Mouse (Mus musculus) cerebellum, postnatal 10 days (tissue): Measurements from ENCODE around the gene H2-D1.
"Not testable (repeated sequence)": the region's sequence is repeated elsewhere in the genome, so short reads cannot be mapped to it uniquely, and the experiment has no call there.

Source experiments
- DNase-seq, 2 experiments: peaks; one replicate each; pipeline ENCODE4 v3.0.0; 2021; ENCODE audit warnings: mixed read lengths in 2 of 2

H2-D1 gene

DNA sequence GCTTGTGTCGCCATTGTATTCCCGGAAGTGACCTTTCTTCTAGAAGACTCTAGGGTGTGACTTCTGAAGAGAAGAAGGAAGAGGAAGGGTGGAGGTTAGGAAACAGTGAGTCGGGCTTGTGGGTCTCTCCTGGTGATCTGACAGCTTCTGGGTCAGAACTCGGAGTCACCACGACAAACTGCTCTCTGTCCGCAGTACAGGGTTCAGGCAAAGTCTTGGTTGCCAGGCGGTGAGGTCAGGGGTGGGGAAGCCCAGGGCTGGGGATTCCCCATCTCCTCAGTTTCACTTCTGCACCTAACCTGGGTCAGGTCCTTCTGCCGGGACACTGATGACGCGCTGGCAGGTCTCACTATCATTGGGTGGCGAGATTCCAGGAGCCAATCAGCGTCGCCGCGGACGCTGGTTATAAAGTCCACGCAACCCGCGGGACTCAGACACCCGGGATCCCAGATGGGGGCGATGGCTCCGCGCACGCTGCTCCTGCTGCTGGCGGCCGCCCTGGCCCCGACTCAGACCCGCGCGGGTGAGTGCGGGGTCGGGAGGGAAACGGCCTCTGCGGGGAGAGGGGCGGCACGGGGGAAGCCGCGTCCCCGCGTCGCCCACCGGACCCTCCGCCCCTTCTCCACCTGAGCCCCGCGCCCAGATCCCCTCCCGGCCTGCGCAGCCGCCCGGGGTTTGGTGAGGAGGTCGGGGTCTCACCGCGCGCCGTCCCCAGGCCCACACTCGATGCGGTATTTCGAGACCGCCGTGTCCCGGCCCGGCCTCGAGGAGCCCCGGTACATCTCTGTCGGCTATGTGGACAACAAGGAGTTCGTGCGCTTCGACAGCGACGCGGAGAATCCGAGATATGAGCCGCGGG lies at the start of gene H2-D1:
H2-D1 (plus strand) TSS at position 67 of the 859 bp plus-strand sequence.
- DNase-seq, result peak; percentile 100

DNA sequence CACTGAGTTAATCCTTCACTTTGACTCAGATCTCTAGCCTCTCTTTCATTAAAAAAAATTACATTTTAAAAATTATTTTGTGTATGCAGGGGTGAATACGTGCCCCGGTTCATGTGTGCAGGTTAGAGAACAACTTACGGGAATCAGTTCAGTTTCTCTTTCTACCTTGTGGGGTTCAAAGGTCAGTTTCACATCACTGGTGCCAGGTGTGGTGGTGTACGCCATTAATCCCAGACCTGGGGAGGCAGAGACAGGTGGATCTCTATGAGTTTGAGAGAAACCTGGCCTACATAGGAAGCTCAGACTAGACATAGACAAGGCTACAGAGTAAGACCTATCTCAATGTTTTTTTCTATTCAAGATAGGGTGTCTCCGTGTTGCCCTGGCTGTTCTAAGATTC lies 49.5 kb upstream of the H2-D1 start:
- no peak for DNase-seq

DNA sequence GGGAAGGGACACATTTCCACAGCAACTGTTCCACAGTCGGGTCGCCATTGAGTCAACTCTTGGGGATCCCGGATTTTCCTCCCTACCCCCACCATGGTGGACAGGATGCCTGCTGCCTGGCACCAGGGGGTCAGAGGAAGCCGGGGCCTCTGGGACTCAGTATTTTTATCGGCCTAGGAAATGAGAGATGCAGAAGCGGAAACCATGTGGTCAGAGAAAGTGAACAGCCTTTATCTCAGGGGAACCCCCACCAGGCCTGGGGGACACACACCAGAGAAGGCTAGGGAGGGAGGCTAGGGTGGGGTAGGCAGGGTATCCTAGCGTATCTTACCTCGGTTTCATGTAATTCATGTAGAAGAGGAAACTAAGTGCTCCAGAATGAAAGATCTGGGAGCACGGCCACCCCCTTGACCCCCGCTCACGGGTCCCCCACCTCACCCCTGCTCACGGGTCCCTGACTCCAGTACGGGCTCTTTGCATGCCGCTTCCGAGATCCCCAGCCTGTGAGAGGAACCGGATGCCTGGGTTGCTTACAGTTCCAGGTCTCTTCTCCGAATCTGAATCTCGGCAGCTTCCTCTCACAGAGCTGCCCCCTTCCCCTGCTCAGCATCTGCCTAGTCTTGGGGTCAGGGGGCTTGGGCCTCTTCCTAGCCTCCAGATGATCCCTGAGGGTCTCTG lies 43.9 kb upstream of the H2-D1 start:
- no peak for DNase-seq

DNA sequence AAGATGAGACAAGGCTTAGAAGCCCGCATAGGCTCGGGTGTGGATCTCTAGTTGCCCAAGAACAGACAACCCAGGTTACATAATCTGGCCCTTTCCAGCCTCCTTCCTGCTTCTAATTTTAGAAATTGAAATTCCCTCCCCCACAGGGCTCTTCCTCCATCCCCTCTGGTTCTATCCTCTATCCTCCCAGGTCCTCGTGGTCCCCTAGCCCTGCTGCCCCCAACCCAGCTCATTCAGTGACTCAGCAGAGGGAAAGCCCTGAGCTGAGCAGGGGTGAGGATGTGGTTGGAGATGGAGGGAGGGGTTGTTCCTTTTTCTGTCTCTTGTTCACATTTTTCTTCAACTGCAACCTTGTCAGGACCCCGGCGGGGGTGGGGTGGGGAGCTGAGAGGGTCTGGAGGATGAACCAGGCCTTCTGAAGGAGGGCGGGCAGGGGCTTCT lies 42.9 kb upstream of the H2-D1 start:
- DNase-seq, result no peak

DNA sequence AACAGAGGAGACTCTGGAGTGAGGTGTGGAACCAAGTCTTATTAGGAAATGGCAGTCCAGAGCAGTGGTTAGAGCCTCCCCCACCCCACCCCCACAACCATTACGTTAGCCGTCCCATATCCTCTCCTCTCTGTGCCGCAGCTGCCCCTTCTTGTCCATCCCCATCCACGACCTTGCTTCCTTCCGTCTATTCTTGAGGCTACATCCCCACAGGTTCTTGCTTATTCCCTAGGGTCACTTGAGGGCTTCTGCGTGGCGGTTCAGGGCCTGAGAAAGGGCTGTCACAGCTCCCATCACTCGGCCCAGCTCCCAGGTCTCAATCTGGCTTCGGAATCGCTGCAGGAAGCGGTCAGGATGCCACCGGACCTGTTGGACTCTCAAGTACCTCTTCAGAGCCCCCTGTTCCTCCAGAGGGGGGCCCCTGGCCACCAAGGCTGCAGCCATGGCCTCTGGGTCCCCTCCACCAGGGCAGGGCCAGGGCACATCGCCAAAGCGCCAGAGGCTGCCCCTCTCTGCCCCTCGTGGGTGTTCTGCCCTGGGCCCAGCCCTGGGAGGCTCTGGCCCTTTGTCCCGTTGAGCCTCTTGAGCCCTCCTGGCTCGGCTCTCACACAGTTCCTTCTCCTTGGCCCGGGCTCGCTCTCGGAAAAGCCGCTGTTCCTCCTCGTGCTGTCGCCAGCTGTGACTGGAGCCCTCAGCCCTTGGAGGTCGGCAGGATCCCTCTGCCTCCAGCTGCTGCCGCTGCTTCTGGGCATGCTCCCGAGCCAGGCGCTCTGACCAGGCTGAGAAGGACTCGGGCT lies 42.2 kb upstream of the H2-D1 start, which contains the start of gene Gm16181:
Gm16181 (plus strand) TSS at position 679 of the 797 bp plus-strand sequence.
- DNase-seq, result no peak

DNA sequence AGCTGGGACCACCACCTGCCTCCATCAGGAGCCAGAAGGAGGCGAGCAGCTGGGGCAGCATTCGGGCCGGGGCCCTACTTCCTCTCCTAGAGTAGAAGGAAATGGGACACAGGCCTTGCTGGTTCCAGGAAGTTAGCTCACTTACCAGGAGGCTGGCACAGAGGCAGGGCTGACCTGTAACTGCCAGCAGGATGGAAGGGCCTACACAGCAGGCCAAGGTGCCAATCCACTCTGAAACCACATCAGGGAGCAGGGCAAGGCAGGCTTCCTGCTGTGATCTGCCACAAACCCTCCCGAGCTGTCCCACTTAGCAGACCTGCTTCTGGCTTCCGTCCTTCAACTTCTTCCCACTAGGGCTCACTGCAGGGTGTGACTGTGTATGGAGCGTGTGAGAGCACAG lies 40.2 kb upstream of the H2-D1 start:
- DNase-seq, result no peak

DNA sequence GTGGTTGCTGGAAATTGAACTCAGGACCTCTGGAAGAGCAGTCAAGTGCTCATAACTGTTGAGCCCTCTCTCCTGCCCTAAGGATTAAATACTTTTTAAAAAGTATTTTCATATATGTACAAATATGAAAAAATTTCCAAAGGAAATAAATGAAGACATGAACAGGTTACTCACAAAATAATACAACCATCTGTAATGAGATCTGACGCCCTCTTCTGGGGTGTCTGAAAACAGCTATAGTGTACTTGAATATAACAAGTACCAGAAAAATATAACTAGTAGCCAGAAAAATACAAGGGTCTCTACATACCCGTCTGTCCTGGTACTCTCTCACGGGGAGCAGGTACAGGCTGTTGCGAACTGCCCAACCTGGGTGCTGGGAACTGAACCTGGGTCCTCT lies 37.9 kb upstream of the H2-D1 start:
- DNase-seq, result no peak

DNA sequence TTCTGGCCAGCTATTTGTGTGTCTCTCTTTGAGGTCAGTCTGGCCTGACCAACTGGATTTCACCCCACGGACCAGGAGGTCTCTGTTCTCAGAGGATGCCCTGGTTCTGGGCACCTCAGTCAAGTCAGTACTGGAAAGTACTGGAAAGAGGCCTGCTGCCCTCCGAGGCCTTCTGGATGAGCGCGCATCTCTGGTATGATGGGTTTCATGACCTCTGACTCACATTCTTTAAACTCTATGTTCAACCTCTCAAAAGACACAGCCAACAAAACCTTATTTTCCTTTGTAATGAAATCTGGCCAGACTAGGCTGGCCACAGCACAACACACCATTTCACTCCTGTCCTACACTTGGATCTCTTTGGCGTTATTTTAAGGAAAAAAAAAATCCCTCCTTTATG lies 37.1 kb upstream of the H2-D1 start:
- no peak for DNase-seq

DNA sequence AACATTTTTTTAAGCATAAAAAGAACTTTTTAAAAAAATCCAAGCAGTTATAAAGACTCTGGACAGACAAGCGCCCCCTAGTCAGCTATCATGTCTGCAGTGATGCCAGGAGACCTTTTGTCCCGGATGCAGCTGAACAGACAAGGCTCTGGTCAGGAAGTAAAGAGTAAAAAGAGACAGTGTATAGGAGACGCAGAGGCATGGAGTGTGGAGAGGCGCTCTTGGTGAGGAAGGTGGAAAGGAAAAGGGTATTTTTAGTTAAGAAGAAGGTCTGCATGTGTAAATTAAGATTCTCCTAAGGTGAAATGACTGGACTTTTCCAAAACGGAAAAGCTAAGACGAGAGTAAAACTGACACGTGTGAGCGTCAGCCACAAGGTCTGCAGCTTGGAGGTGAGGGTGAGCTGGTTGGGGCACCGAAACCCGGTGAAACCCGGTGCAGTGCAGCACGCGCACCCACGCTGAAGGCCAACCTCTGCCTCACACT lies 35.9 kb upstream of the H2-D1 start:
- no peak for DNase-seq

DNA sequence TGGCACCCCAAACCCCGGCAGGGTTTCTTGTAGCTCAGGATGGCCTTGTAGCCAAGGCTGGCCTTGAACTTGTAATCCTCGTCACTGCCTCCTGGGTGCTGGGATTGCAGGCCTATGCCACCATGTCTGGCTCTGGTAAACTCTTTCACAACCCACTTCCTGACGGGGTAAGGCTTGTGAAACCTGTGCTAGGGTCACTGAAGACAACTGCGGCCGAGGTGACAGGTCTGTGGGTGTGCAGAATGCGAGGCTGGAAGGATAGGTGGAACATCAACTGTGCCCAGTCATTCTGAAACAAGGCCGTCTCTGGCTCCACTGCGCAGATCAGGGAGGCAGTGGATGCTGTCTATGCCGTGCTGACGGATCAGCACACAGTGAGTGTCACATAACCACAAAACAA lies 31.5 kb upstream of the H2-D1 start:
- DNase-seq, result no peak

DNA sequence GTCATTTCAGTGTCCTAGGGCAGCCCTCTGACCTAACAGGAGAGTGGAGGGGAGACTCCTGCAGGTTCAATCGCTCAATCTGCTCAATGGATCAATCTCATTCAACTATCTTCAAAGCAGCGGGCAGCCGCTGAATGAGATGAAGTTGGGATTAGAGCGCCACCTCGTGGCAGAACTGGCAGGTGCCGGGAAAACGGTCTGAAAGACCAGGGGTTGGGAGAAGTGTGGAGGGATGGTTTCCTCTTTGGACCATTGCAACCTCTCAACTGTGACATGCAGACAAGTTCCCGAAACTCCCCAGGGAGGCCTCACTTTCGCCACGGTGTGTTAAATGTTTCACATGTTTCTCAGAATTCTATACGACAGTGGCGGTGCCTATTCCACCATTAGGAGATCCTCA lies 30.5 kb upstream of the H2-D1 start:
- peak; percentile 92 to 96 for DNase-seq

DNA sequence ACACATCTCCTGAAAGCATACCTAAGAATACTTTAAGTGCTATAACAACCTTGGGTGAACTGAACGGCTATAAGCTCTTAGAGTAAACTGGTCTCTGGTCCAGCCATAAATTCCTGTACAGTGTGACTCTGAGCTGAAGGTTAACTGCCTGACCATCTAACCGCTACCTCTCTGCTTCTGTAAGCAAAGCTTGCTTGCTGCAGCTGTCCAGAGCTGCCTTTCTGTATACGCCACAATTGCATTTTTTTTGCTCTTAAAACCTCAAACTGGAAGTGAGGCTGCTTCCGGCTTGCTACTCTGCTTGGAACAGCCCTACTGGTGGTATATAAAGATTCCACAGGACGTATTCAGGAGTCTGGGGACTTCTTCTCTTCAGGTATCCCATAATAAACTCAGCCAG lies 29.9 kb upstream of the H2-D1 start:
- DNase-seq, result no peak

DNA sequence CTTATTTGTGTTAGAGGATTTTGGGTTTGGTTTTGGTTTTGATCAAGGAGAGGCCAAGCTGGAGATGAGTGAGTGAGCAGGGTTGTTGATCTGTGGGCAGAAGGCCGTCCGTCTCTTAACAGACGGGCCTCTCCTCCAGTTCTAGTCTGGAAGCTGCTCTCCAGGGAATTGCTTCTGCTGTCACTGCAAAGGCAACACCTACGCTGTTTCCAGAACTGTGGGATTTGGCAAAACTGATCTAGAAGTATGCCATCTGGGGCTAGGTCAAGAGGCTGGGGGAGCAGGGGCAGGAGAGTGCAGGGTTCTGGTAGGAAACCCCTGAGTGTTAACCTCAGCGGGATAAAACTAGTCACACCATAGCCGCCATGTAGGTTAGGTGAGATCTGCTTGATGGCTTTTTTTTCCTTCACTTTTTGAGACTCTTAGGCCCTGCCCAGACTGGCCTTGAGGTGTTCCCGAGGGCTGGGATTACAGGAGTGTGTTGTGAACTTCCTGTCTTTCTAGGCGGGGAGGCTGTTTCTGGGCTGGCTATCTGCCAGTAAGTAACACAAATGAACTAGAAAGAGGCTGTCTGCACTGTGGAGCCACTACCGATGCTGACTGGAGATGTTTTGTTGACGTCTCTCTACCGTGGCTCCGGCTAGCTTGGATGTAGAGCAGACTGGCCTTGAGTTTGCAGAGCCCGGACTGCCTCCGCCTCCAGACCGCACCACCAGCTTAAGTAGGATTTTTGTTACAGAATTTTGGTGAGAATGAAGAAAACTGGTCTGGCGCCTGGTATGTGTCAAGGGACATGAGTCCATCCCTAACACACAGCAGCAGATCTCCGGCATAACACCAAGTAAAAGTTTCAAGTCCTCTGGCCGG lies 29.2 kb upstream of the H2-D1 start, which contains the start of gene Atp6v1g2:
Atp6v1g2 (plus strand) TSS at position 547 of the 867 bp plus-strand sequence.
- DNase-seq, result peak in 1 of 2 experiments; percentile 11

DNA sequence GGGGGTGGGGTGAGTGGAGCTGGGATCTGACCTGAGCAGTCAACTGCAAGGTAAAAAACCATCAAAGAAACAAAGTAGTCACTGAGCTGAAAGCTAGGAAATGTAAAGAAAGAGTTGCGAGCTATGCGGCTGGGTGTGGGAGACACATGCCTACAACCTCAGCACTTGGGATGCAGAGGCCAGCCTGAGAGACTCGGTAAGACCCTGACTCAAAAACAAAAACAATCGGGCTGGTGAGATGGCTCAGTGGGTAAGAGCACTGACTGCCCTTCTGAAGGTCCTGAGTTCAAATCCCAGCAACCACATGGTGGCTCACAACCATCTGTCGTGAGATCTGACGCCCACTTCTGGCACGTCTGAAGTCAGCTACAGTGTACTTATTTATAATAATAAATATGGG lies 28.4 kb upstream of the H2-D1 start:
- DNase-seq, result not testable (repeated sequence)

DNA sequence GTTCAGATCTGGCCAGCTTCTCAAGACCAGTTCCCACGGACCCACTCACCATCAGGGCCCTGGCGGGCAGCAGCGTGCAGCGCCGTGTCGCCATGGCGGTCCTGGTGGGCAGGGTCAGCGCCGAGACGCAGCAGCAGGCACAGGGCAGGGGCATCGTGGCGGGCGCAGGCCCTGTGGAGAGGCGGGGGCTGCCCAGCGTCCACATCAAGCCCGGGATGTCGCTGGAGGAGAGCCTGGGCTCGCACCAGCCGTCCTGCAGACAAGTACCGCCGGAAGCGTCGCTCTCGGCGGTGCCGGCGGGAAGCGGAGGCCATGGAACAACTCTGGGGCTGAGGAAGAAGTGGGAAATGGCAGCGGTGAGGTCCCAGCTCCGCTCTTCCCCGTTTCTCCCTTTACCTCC lies 27.6 kb upstream of the H2-D1 start:
- peak; percentile 53 to 54 for DNase-seq

DNA sequence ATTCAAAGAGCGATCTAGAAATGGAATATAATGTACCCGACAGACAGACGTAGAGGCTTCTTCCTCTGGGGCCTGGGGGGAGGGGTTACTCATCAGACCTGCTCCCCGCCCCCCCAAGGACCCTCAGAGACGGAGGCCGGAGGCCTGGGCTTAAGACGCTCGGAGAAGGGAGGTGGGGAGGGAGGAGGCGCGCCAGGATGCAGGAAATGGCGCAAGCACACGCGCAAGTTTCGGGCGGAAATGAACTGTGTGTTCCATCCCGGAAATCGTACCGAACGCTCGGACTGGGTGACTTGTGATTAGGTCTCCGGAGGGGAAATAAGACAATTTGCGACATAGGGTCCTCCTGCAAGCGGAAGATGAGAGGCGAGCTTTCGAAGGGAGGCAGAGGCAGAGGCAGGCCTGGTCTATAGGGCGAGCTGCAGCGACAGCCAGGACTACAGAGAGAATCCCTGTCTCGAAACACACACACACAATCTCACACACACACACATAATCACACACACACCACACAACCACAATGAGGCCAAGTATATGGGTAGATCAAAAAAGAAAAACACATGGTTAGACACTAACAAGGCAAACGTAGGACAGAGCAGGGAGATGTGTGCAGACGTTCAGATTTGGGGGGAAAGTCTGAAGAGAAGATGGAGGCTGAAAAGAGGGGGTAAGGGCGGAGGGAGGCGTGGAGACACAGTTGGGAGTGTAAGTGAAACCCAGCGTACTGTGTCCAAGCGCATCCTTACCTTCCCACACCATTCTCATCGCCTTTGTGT lies 26.7 kb upstream of the H2-D1 start, which contains the start of gene Nfkbil1:
Nfkbil1 (minus strand) TSS at position 179 of the 776 bp plus-strand sequence.
- peak; percentile 93 to 95 for DNase-seq

DNA sequence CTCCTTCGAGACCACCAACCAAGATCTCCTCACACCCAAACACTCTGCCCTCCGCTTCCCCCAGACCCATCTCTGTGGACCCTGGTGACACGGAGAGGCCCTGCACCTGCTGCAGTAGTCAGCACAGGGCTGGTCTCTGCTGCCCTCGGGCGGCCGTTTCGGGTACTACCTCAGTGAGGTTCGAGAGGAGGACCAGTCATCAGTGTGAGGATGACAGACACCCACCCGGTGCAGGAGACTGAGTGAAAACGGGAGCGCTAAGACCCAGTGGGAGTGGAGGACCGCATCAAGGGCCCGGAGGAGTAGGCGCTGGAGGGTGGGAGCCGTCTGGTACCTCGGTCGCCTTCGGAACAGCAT lies 26.2 kb upstream of the H2-D1 start:
- DNase-seq, result peak; percentile 100

DNA sequence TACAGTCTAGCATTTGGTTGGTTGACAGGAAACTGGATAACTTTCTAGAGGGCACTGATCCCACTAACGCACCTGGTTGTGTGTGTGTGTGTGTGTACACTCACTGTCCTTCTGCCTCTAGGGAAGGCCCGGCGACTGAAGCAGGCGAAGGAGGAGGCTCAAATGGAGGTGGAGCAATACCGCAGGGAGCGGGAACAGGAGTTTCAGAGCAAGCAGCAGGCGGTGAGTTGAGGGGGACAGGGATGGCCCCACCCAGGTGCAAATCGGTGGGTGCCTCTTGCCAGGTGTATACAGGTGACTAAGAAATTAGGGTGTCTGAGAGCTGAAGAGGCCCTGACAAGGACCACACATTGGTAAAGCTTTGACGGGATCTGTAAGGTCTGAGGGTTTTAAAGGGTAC lies 25.5 kb upstream of the H2-D1 start:
- DNase-seq, result peak; percentile 44 to 54

DNA sequence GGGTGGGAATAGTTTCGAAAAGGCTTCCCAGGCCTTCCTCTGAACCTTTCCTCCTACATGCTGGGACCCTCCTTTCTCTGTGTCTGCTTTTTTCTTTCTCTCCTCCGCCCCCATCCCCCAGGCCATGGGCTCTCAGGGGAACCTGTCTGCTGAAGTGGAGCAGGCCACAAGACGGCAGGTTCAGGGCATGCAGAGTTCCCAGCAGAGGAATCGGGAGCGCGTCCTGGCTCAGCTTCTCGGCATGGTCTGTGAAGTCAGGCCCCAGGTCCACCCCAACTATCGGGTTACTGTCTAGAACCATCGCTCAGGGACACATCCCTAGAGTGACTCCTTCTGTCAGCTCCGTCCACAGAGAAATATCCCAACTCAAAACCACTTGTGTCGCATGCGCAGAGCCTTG lies 25.0 kb upstream of the H2-D1 start:
- peak in 1 of 2 experiments; percentile 30 for DNase-seq

DNA sequence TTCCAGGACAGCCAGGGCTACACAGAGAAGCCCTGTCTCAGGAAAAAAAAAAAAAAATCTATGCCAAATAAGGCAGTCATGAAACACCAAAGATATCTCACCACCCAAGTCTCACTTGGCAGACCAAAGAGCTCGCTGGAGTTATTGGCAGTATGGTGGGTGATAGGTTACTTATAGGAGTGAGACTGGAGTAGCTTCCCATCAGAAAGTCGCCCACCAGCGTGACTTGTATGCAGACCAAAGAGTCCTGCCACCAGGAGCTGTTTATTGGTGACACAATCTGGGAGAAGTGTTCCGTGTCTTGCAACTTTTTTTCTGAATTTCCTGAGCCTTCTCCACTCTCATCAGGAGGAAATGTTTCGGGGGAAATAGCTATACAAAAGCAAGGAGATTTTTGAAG lies 22.8 kb upstream of the H2-D1 start:
- no peak for DNase-seq
